Mouse (Mus musculus) MEL (cell line): ENCODE measurements around the gene Eif4e3. TPM values are rescaled to one million over a fixed set of nuclear protein-coding genes. Genes with fewer than 3 reads are reported as not detected.

Source experiments
- DNase-seq: peaks from one replicate; pipeline ENCODE4 v3.0.0; 2011; ENCODE audit warnings: low read depth, low spot score
- H3K27ac ChIP-seq: 2 replicates; pipeline ENCODE4 v1.5.1; 2012; ENCODE audit warnings: low read depth, mild to moderate bottlenecking, control low read depth, low read length, moderate library complexity; ENCODE audit not compliant: control insufficient read depth
- H3K27me3 ChIP-seq, 2 experiments: fragments of 150-350 bp in 1 of 2; sonication (generic) in 1 of 2; 2 replicates each; pipeline ENCODE4 v1.6.1; 2012; ENCODE audit warnings: low read length in 2 of 2, mild to moderate bottlenecking in 2 of 2, improper control_type of control experiment in 1 of 2, moderate library complexity in 1 of 2; ENCODE audit not compliant: insufficient read depth in 2 of 2, control insufficient read depth in 1 of 2
- H3K36me3 ChIP-seq, 2 experiments: 2 replicates each; pipeline ENCODE4 v1.6.1; 2012 to 2014; ENCODE audit warnings: low read length in 2 of 2, improper control_type of control experiment in 1 of 2, inconsistent platforms in 1 of 2, mild to moderate bottlenecking in 1 of 2; ENCODE audit not compliant: insufficient read depth in 2 of 2, control insufficient read depth in 1 of 2
- H3K4me1 ChIP-seq, 2 experiments: fragments of 150-350 bp in 1 of 2; sonication (generic) in 1 of 2; 2 replicates each; pipeline ENCODE4 v1.6.1; 2012; ENCODE audit warnings: low read length in 2 of 2, improper control_type of control experiment in 1 of 2, mild to moderate bottlenecking in 1 of 2; ENCODE audit not compliant: insufficient read depth in 2 of 2, control insufficient read depth in 1 of 2
- H3K4me3 ChIP-seq, 2 experiments: fragments of 150-350 bp in 1 of 2; sonication (generic) in 1 of 2; 2 replicates each; pipeline ENCODE4 v1.5.1; 2012; ENCODE audit warnings: low read depth in 2 of 2, low read length in 2 of 2, mild to moderate bottlenecking in 2 of 2, moderate library complexity in 2 of 2, control low read depth in 1 of 2, improper control_type of control experiment in 1 of 2; ENCODE audit not compliant: control insufficient read depth in 1 of 2, insufficient read depth in 1 of 2
- H3K79me2 ChIP-seq: 2 replicates; pipeline ENCODE4 v1.6.1; 2012; ENCODE audit warnings: mild to moderate bottlenecking, low read length, moderate library complexity; ENCODE audit not compliant: control insufficient read depth, poor library complexity, insufficient read depth
- H3K9ac ChIP-seq: 2 replicates; pipeline ENCODE4 v1.6.1; 2012; ENCODE audit warnings: low read depth, mild to moderate bottlenecking, control low read depth, low read length, moderate library complexity; ENCODE audit not compliant: control insufficient read depth, poor library complexity, severe bottlenecking
- H3K9me3 ChIP-seq: fragments of 150-350 bp; sonication (generic); replicated peaks from 2 replicates; pipeline ENCODE4 v1.6.1; 2012; ENCODE audit warnings: mild to moderate bottlenecking, low read length, improper control_type of control experiment, moderate library complexity; ENCODE audit not compliant: insufficient read depth
- CTCF ChIP-seq, 3 experiments: IDR thresholded peaks in 2 of 3; conservative IDR thresholded peaks in 1 of 3; 2 replicates each; pipeline ENCODE4 v1.5.1; 2011 to 2012; ENCODE audit warnings: low read length in 3 of 3, low read depth in 2 of 3, mild to moderate bottlenecking in 2 of 3, improper control_type of control experiment in 1 of 3, inconsistent platforms in 1 of 3, mixed read lengths in 1 of 3, moderate library complexity in 1 of 3; ENCODE audit not compliant: control insufficient read depth in 1 of 3, insufficient read depth in 1 of 3, poor library complexity in 1 of 3, severe bottlenecking in 1 of 3
- E2F4 ChIP-seq: IDR thresholded peaks from 2 replicates; pipeline ENCODE4 v1.6.1; 2011; ENCODE audit warnings: low read depth, low read length, improper control_type of control experiment, borderline replicate concordance
- EP300 ChIP-seq, 2 experiments: IDR thresholded peaks; 2 replicates each; pipeline ENCODE4 v1.6.1; 2011; ENCODE audit warnings: improper control_type of control experiment in 2 of 2, low read length in 2 of 2, low read depth in 1 of 2, mild to moderate bottlenecking in 1 of 2
- GATA1 ChIP-seq: IDR thresholded peaks from 2 replicates; pipeline ENCODE4 v1.6.1; 2011; ENCODE audit warnings: low read depth, low read length, improper control_type of control experiment
- HCFC1 ChIP-seq: IDR thresholded peaks from 2 replicates; pipeline ENCODE4 v1.6.1; 2012; ENCODE audit warnings: low read depth, mild to moderate bottlenecking, inconsistent platforms, low read length, improper control_type of control experiment, moderate library complexity
- KAT2A ChIP-seq: conservative IDR thresholded peaks from 2 replicates; pipeline ENCODE4 v1.6.1; 2012; ENCODE audit warnings: low read depth, low read length, improper control_type of control experiment, inconsistent platforms
- MAX ChIP-seq: IDR thresholded peaks from 2 replicates; pipeline ENCODE4 v1.6.1; 2011; ENCODE audit warnings: low read length, improper control_type of control experiment
- MEF2A ChIP-seq: IDR thresholded peaks from 2 replicates; pipeline ENCODE4 v1.6.1; 2014; ENCODE audit warnings: low read depth, mild to moderate bottlenecking, inconsistent platforms, low read length, improper control_type of control experiment; ENCODE audit not compliant: poor library complexity, insufficient replicate concordance, severe bottlenecking; ENCODE audit errors: extremely low read depth
- MYC ChIP-seq: IDR thresholded peaks from 2 replicates; pipeline ENCODE4 v1.6.1; 2011; ENCODE audit warnings: low read depth, mild to moderate bottlenecking, low read length, improper control_type of control experiment, moderate library complexity
- NELFE ChIP-seq: IDR thresholded peaks from 2 replicates; pipeline ENCODE4 v1.6.1; 2011; ENCODE audit warnings: low read depth, low read length, improper control_type of control experiment
- POLR2A ChIP-seq, 2 experiments: IDR thresholded peaks; 2 replicates each; pipeline ENCODE4 v1.6.1; 2011 to 2012; ENCODE audit warnings: low read length in 2 of 2, mild to moderate bottlenecking in 2 of 2, control low read depth in 1 of 2, improper control_type of control experiment in 1 of 2, low read depth in 1 of 2, moderate library complexity in 1 of 2; ENCODE audit not compliant: control insufficient read depth in 1 of 2, insufficient read depth in 1 of 2, poor library complexity in 1 of 2
- POLR2AphosphoS2 ChIP-seq: IDR thresholded peaks from 2 replicates; pipeline ENCODE4 v1.6.1; 2011; ENCODE audit warnings: low read length, improper control_type of control experiment
- RAD21 ChIP-seq: IDR thresholded peaks from 2 replicates; pipeline ENCODE4 v1.6.1; 2011; ENCODE audit warnings: mild to moderate bottlenecking, low read depth, low read length, improper control_type of control experiment
- RCOR1 ChIP-seq: IDR thresholded peaks from 2 replicates; pipeline ENCODE4 v1.6.1; 2012; ENCODE audit warnings: low read depth, mild to moderate bottlenecking, inconsistent platforms, low read length, improper control_type of control experiment
- SIN3A ChIP-seq: IDR thresholded peaks from 2 replicates; pipeline ENCODE4 v1.6.1; 2012; ENCODE audit warnings: low read length, improper control_type of control experiment, inconsistent platforms
- TAL1 ChIP-seq: IDR thresholded peaks from 2 replicates; pipeline ENCODE4 v1.6.1; 2012; ENCODE audit warnings: mild to moderate bottlenecking, inconsistent platforms, low read length, moderate library complexity, mixed read lengths
- TBP ChIP-seq: IDR thresholded peaks from 2 replicates; pipeline ENCODE4 v1.8.0; 2011; ENCODE audit warnings: low read depth, low read length, improper control_type of control experiment
- UBTF ChIP-seq: IDR thresholded peaks from 2 replicates; pipeline ENCODE4 v1.6.1; 2012; ENCODE audit warnings: low read depth, mild to moderate bottlenecking, inconsistent platforms, low read length, improper control_type of control experiment, moderate library complexity, borderline replicate concordance; ENCODE audit not compliant: insufficient read depth
- USF1 ChIP-seq: IDR thresholded peaks from 2 replicates; pipeline ENCODE4 v1.6.1; 2014; ENCODE audit warnings: low read depth, mild to moderate bottlenecking, inconsistent platforms, low read length, improper control_type of control experiment, moderate library complexity
- USF2 ChIP-seq, 2 experiments: IDR thresholded peaks; 2 replicates each; pipeline ENCODE4 v1.6.1; 2011 to 2012; ENCODE audit warnings: improper control_type of control experiment in 2 of 2, low read length in 2 of 2, borderline replicate concordance in 1 of 2, inconsistent platforms in 1 of 2, low read depth in 1 of 2, mild to moderate bottlenecking in 1 of 2; ENCODE audit not compliant: insufficient read depth in 1 of 2
- ZC3H11A ChIP-seq: IDR thresholded peaks from 2 replicates; pipeline ENCODE4 v1.6.1; 2012; ENCODE audit warnings: low read depth, mild to moderate bottlenecking, inconsistent platforms, low read length, improper control_type of control experiment
- ZNF384 ChIP-seq: IDR thresholded peaks from 2 replicates; pipeline ENCODE4 v1.6.1; 2012; ENCODE audit warnings: low read depth, mild to moderate bottlenecking, inconsistent platforms, low read length, improper control_type of control experiment
- polyA plus RNA-seq, 2 experiments: library from polyadenylated mRNA; stranded (reverse) in 1 of 2; unstranded in 1 of 2; fragments of >175 nt in 1 of 2; fragments of >200 nt in 1 of 2; gene quantifications; 2 replicates each; pipeline versions ENCODE4 v1.2.1 to v1.2.4; 2012; ENCODE audit warnings: low replicate concordance in 2 of 2, low read depth in 1 of 2; ENCODE audit not compliant: insufficient read length in 2 of 2, insufficient read depth in 1 of 2, missing spikeins in 1 of 2
- total RNA-seq: library from RNA; depleted of rRNA; stranded (reverse); fragments of 300-350 nt; gene quantifications from 2 replicates; pipeline ENCODE4 v1.2.3, GENCODE M21; 2012

Eif4e3 gene
- total and polyA plus RNA-seq, 3 experiments = not detected

DNA sequence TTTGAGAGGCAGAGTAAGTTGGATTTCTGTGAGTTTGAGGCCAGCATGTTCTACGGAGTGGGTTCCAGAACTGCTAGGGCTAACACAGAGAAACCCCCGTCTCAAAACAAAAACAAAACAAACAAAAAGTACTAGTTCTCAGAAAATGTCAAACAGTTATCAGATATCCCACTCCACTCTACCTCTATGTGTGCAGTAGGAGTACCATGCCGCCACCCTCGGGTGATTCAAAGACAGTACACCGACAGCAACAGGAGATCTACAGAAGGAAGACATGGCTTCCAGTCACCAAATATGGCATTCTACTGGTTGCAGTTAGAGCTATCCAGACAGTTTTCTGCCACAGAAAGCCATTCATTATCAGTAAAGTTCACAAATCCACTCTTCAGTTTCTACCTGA is 21.7 kb downstream of the Eif4e3 start:
- no peaks in the 10 kb centered on the region for H3K27me3 ChIP-seq
- no peak overlapping the region for H3K9ac ChIP-seq
- DNase-seq = no peak

DNA sequence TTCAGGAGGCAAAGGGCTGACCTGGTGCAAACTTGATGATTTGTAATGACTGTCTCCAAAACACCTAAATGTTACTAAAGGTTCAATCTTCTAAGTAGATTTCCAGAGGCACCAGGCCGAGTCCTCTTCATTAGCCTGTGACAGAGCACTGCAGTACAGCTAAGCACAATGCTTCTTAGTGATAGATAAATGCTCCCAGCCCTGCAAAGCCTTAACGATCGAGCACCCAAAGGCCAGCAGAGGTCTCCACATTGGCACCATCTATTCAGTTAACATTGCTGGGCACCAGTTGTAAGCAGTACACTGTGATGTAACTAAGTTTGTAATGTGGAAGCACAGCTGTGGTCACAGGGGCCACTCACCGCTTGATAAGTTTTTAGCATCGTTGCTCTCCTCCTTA is 22.2 kb downstream of the Eif4e3 start:
- Histone ChIP-seq H3K27me3 (no peaks in the 10 kb centered on the region), H3K9me3 (no peaks in the 10 kb centered on the region), H3K36me3 (no peaks in the 10 kb centered on the region), H3K79me2 (no peaks in the 10 kb centered on the region), H3K27ac (no peak overlapping the region), H3K4me1 (no peaks in the 10 kb centered on the region), H3K4me3 (no peak overlapping the region), H3K9ac (no peak overlapping the region)
- DNase-seq = no peak
- no peak for TF ChIP-seq GATA1
- TF ChIP-seq MAX = no peak

More for the DNA sequence above, 21.7 kb downstream of the Eif4e3 start:
- Histone ChIP-seq H3K9me3 (no peaks in the 10 kb centered on the region), H3K79me2 (no peaks in the 10 kb centered on the region), H3K4me1 (no peaks in the 10 kb centered on the region), H3K36me3 (no peaks in the 10 kb centered on the region), H3K4me3 (no peak overlapping the region), H3K27ac (no peak overlapping the region)
- TF ChIP-seq UBTF = no peak
- TF ChIP-seq E2F4 = no peak
- no peak for TF ChIP-seq GATA1
- no peak for TF ChIP-seq HCFC1
- TF ChIP-seq MYC = no peak
- TF ChIP-seq MEF2A = no peak
- no peak for TF ChIP-seq USF1
- no peak for TF ChIP-seq POLR2AphosphoS2
- TF ChIP-seq TAL1 = no peak
- no peak for TF ChIP-seq EP300 (IDR thresholded peaks at IDR 0.05; ENCODE audit: low read depth in 1 of 2, low read length in 2 of 2)
- TF ChIP-seq ZC3H11A = no peak
- no peak for TF ChIP-seq SIN3A

DNA sequence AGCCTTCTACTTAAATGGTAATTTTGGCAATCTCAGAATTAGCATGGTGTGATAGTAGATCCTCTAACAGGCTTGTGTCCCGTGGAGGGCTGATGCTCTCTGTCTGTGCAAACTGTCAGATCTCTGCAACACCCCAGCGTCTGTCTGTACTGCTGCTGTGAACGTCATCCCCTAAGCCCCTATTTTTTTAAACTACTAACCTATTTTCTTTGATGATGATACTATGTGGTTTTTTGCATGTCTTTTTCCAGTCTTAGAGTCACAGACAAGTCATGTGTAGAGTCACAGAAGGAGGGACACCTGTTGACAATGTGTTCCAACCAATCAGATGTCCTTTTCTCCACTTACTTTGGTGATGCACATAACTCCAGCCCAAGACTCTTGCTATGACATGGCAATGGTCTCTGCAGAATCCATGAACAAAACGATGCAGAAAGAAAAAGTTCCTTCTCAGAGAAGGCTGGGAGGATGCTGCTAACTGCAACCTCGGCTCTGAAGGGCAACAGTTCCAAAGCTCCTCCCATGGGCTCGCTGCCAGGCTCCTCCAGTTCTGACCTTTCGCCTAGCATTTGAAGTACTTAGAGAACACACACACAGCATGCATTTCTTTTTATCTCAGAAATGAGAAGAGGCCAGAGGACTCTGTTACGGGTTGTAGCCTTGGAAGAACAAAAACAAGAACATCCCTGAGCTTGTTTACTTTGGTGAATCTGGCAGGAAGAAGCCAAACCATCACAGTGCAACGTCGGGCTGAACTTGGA is 23.0 kb downstream of the Eif4e3 start:
- DNase-seq = no peak
- Histone ChIP-seq H3K9ac (no peak overlapping the region), H3K27ac (no peak overlapping the region), H3K4me3 (no peak overlapping the region), H3K9me3 (no peaks in the 10 kb centered on the region), H3K27me3 (no peaks in the 10 kb centered on the region), H3K36me3 (no peaks in the 10 kb centered on the region), H3K4me1 (no peaks in the 10 kb centered on the region), H3K79me2 (no peaks in the 10 kb centered on the region)
- TF ChIP-seq ZNF384 = no peak
- TF ChIP-seq USF2 (IDR thresholded peaks at IDR 0.05; ENCODE audit: borderline replicate concordance in 1 of 2, insufficient read depth in 1 of 2, low read depth in 1 of 2, low read length in 2 of 2) = no peak
- TF ChIP-seq TBP = no peak
- TF ChIP-seq RCOR1 = no peak
- no peak for TF ChIP-seq POLR2A (IDR thresholded peaks at IDR 0.05; ENCODE audit: control insufficient read depth in 1 of 2, insufficient read depth in 1 of 2, low read depth in 1 of 2, low read length in 2 of 2, poor library complexity in 1 of 2)
- no peak for TF ChIP-seq CTCF (IDR thresholded peaks at IDR 0.05 in 2 of 3, conservative IDR thresholded peaks at IDR 0.05 in 1 of 3; ENCODE audit: control insufficient read depth in 1 of 3, insufficient read depth in 1 of 3, low read depth in 2 of 3, low read length in 3 of 3, poor library complexity in 1 of 3, severe bottlenecking in 1 of 3)
- no peak for TF ChIP-seq RAD21
- no peak for TF ChIP-seq NELFE
- no peak for TF ChIP-seq KAT2A
